Mouse (Mus musculus): ENCODE measurements around the gene Mdga2. TPM values are rescaled to one million over a fixed set of nuclear protein-coding genes. Genes with fewer than 3 reads are reported as not detected.

Mdga2 gene
- polyA plus RNA-seq, 1 experiment, result 0.66 TPM

DNA sequence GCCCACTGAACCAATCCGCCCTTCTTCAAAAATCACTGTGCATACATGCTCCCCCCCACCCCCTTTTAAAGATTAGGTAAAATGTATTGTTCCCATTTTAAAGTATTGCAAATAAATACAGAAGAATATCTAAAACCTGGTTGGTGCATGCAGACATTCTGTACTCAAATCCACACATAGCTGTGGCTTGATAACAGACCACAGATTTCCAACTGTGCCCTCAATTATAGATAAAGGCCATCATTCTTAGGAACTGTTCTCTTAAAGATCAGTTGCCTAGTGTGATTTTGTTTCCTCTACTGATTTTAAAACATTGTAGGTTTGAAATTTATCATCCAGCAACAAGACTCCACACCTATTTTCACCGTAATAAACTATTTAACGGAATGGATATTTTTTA is 325.6 kb downstream of the Mdga2 start:
- H3K27ac ChIP-seq (ENCODE audit: control insufficient read depth, insufficient read depth, low read length), result no peak overlapping the region
- WGBS, result 95% methylated on average over 3 of the region's 3 CpGs
- H3K27me3 ChIP-seq (ENCODE audit: control insufficient read depth, insufficient read depth, low read length), result no peaks in the 10 kb centered on the region
- no peaks in the 10 kb centered on the region for H3K36me3 ChIP-seq (ENCODE audit: control insufficient read depth, insufficient read depth, low read length)
- no peak overlapping the region for H3K4me3 ChIP-seq (ENCODE audit: control insufficient read depth, insufficient read depth, low read length)
- no peaks in the 10 kb centered on the region for H3K4me1 ChIP-seq (replicated peaks; ENCODE audit: control insufficient read depth, insufficient read depth, low read length)
- TF ChIP-seq POLR2A (IDR thresholded peaks at IDR 0.05; ENCODE audit: control insufficient read depth, extremely low read depth, insufficient read depth, low read length, poor library complexity) (no peak), CTCF (IDR thresholded peaks at IDR 0.05; ENCODE audit: borderline replicate concordance, control insufficient read depth, extremely low read depth, insufficient read depth, low read length, poor library complexity) (no peak)
- no peak for DNase-seq

DNA sequence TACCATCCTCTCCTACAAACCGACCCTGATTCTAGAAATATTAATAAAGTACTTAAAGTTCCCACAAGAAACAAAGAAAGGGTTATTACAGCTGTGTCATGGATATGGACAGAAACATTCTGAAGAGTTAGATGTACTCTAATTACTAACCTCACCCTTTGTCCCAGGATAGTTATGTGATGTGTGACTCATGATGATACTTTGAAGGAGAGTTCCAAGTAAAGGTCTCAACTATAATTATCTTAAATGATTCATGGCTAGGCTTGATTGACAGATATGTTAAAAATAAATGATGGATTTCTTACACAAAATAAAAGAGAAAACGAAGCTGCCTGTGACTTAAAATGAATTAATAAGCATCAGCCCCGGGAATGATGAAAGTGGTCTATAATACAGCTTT is 332.1 kb downstream of the Mdga2 start:
- H3K27ac ChIP-seq (ENCODE audit: control insufficient read depth, insufficient read depth, low read length), result no peak overlapping the region
- H3K4me1 ChIP-seq (replicated peaks; ENCODE audit: control insufficient read depth, insufficient read depth, low read length), result no peaks in the 10 kb centered on the region
- WGBS, result 91% methylated on average over 3 of the region's 3 CpGs
- no peaks in the 10 kb centered on the region for H3K27me3 ChIP-seq (ENCODE audit: control insufficient read depth, insufficient read depth, low read length)
- no peak for DNase-seq
- TF ChIP-seq POLR2A (IDR thresholded peaks at IDR 0.05; ENCODE audit: control insufficient read depth, extremely low read depth, insufficient read depth, low read length, poor library complexity) (no peak), CTCF (IDR thresholded peaks at IDR 0.05; ENCODE audit: borderline replicate concordance, control insufficient read depth, extremely low read depth, insufficient read depth, low read length, poor library complexity) (no peak)
- no peaks in the 10 kb centered on the region for H3K36me3 ChIP-seq (ENCODE audit: control insufficient read depth, insufficient read depth, low read length)
- no peak overlapping the region for H3K4me3 ChIP-seq (ENCODE audit: control insufficient read depth, insufficient read depth, low read length)

GRCm38 (mm10) chr12:66889276-66889675 is 333.1 kb downstream of the Mdga2 start:
- 93% methylated on average over 3 of the region's 3 CpGs for WGBS
- Histone ChIP-seq H3K4me3 (ENCODE audit: control insufficient read depth, insufficient read depth, low read length) (no peak overlapping the region), H3K36me3 (ENCODE audit: control insufficient read depth, insufficient read depth, low read length) (no peaks in the 10 kb centered on the region), H3K27me3 (ENCODE audit: control insufficient read depth, insufficient read depth, low read length) (no peaks in the 10 kb centered on the region), H3K27ac (ENCODE audit: control insufficient read depth, insufficient read depth, low read length) (no peak overlapping the region), H3K4me1 (replicated peaks; ENCODE audit: control insufficient read depth, insufficient read depth, low read length) (no peaks in the 10 kb centered on the region)
- no peak for DNase-seq
- TF ChIP-seq POLR2A (IDR thresholded peaks at IDR 0.05; ENCODE audit: control insufficient read depth, extremely low read depth, insufficient read depth, low read length, poor library complexity) (no peak), CTCF (IDR thresholded peaks at IDR 0.05; ENCODE audit: borderline replicate concordance, control insufficient read depth, extremely low read depth, insufficient read depth, low read length, poor library complexity) (no peak)

DNA sequence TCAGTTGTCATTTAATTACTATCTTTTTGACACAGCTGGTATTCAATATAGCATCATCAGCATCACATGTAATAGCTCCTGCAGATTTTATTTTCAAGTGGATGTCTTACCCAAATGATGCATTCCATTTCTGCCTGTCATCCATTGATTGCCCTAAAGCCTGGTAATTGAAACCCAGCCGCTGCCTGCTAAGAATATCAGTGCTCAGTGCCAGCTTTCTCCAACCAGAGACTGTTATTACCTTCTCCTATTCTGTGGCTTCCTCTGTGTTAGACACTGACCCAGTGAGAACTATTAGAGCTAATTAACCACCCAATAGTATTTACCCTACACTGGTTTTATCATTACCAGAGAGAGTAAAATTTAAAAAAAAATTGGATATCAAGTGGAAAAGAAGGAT is 333.7 kb downstream of the Mdga2 start:
- Histone ChIP-seq H3K4me1 (replicated peaks; ENCODE audit: control insufficient read depth, insufficient read depth, low read length) (no peaks in the 10 kb centered on the region), H3K27ac (ENCODE audit: control insufficient read depth, insufficient read depth, low read length) (no peak overlapping the region), H3K27me3 (ENCODE audit: control insufficient read depth, insufficient read depth, low read length) (no peaks in the 10 kb centered on the region), H3K36me3 (ENCODE audit: control insufficient read depth, insufficient read depth, low read length) (no peaks in the 10 kb centered on the region), H3K4me3 (ENCODE audit: control insufficient read depth, insufficient read depth, low read length) (no peak overlapping the region)
- TF ChIP-seq CTCF (IDR thresholded peaks at IDR 0.05; ENCODE audit: borderline replicate concordance, control insufficient read depth, extremely low read depth, insufficient read depth, low read length, poor library complexity) (no peak), POLR2A (IDR thresholded peaks at IDR 0.05; ENCODE audit: control insufficient read depth, extremely low read depth, insufficient read depth, low read length, poor library complexity) (no peak)
- DNase-seq, result no peak
- WGBS, result 87% methylated on average over 1 of the region's 1 CpGs

- H3K36me3 ChIP-seq (ENCODE audit: control insufficient read depth, insufficient read depth, low read length), result no peaks in the 10 kb centered on the region
- no peak overlapping the region for H3K27ac ChIP-seq (ENCODE audit: control insufficient read depth, insufficient read depth, low read length)
- H3K4me3 ChIP-seq (ENCODE audit: control insufficient read depth, insufficient read depth, low read length), result no peak overlapping the region
- 87% methylated on average over 3 of the region's 3 CpGs for WGBS
- TF ChIP-seq POLR2A (IDR thresholded peaks at IDR 0.05; ENCODE audit: control insufficient read depth, extremely low read depth, insufficient read depth, low read length, poor library complexity) (no peak), CTCF (IDR thresholded peaks at IDR 0.05; ENCODE audit: borderline replicate concordance, control insufficient read depth, extremely low read depth, insufficient read depth, low read length, poor library complexity) (no peak)
- no peaks in the 10 kb centered on the region for H3K27me3 ChIP-seq (ENCODE audit: control insufficient read depth, insufficient read depth, low read length)
- no peaks in the 10 kb centered on the region for H3K4me1 ChIP-seq (replicated peaks; ENCODE audit: control insufficient read depth, insufficient read depth, low read length)
- DNase-seq, result no peak
Measured at GRCm38 (mm10) chr12:66866199-66866598, 356.1 kb downstream of the Mdga2 start.

- no peak for DNase-seq
- Histone ChIP-seq H3K27ac (ENCODE audit: control insufficient read depth, insufficient read depth, low read length) (no peak overlapping the region), H3K4me1 (replicated peaks; ENCODE audit: control insufficient read depth, insufficient read depth, low read length) (no peaks in the 10 kb centered on the region), H3K4me3 (ENCODE audit: control insufficient read depth, insufficient read depth, low read length) (no peak overlapping the region), H3K36me3 (ENCODE audit: control insufficient read depth, insufficient read depth, low read length) (no peaks in the 10 kb centered on the region), H3K27me3 (ENCODE audit: control insufficient read depth, insufficient read depth, low read length) (no peaks in the 10 kb centered on the region)
- TF ChIP-seq CTCF (IDR thresholded peaks at IDR 0.05; ENCODE audit: borderline replicate concordance, control insufficient read depth, extremely low read depth, insufficient read depth, low read length, poor library complexity) (no peak), POLR2A (IDR thresholded peaks at IDR 0.05; ENCODE audit: control insufficient read depth, extremely low read depth, insufficient read depth, low read length, poor library complexity) (no peak)
- 17% methylated on average over 3 of the region's 3 CpGs for WGBS
Measured at GRCm38 (mm10) chr12:66853167-66853566, 369.2 kb downstream of the Mdga2 start.

- no peaks in the 10 kb centered on the region for H3K4me1 ChIP-seq (replicated peaks; ENCODE audit: control insufficient read depth, insufficient read depth, low read length)
- no peak overlapping the region for H3K27ac ChIP-seq (ENCODE audit: control insufficient read depth, insufficient read depth, low read length)
- no peak overlapping the region for H3K4me3 ChIP-seq (ENCODE audit: control insufficient read depth, insufficient read depth, low read length)
- H3K27me3 ChIP-seq (ENCODE audit: control insufficient read depth, insufficient read depth, low read length), result no peaks in the 10 kb centered on the region
- DNase-seq, result no peak
- 89% methylated on average over 3 of the region's 3 CpGs for WGBS
- no peaks in the 10 kb centered on the region for H3K36me3 ChIP-seq (ENCODE audit: control insufficient read depth, insufficient read depth, low read length)
- TF ChIP-seq CTCF (IDR thresholded peaks at IDR 0.05; ENCODE audit: borderline replicate concordance, control insufficient read depth, extremely low read depth, insufficient read depth, low read length, poor library complexity) (no peak), POLR2A (IDR thresholded peaks at IDR 0.05; ENCODE audit: control insufficient read depth, extremely low read depth, insufficient read depth, low read length, poor library complexity) (no peak)
Measured at GRCm38 (mm10) chr12:66840336-66840735, 382.0 kb downstream of the Mdga2 start.
